Mouse (Mus musculus) thymus, postnatal 10 days (tissue): ENCODE measurements at regions not wholly inside any gene's neighbourhood (a gene's known extent, or its start where the extent isn't known, plus 50 kb on each side); places are given as distances from the start of the nearest gene placed in this dataset.

Source experiments
- DNase-seq, 2 experiments: peaks; one replicate each; pipeline ENCODE4 v3.0.0; 2021; ENCODE audit warnings: low spot score in 2 of 2

GRCm38 (mm10) chr9:41768316-41768715, 355.8 kb downstream of the Sorl1 start:
- DNase-seq: no peak

GRCm38 (mm10) chr9:41766533-41766920, 357.6 kb downstream of the Sorl1 start:
- DNase-seq: no peak

GRCm38 (mm10) chr9:41765816-41766532, 358.1 kb downstream of the Sorl1 start:
- DNase-seq: no peak

GRCm38 (mm10) chr9:41761050-41761576, 363.0 kb downstream of the Sorl1 start:
- DNase-seq: no peak

- no peak for DNase-seq
Observed at GRCm38 (mm10) chr9:41754434-41755002, 369.6 kb downstream of the Sorl1 start.

DNA sequence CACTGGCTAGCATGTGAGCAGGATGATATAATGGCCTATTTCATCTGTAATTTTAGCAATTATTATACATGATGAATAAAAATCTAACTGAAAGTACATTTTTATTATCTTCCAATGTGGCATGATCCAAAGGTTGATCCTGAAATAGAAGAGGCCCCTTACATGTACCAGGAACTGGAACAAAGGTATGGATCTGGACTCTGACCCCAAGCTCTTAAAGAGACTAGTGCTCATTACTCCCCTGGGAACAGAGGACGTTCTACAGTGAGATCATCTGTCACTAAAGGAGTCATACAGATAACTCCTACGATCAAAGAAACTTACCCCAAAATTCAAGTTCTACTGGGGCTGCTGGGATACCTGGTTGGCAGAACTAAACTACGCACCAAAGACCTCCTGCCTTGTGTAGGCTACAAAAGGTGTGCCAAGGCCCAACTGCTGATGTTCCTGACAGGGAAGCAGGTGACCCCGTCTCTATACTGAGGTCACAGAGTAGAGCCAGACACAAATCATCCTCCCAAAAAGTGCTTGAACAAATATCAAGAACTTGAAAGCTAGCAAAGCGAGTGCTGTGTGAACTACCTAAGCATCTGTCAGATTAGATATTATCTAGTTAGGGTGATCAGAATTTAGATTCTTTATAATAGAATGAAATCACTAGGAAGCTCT, 378.0 kb downstream of the Sorl1 start:
- no peak for DNase-seq

DNA sequence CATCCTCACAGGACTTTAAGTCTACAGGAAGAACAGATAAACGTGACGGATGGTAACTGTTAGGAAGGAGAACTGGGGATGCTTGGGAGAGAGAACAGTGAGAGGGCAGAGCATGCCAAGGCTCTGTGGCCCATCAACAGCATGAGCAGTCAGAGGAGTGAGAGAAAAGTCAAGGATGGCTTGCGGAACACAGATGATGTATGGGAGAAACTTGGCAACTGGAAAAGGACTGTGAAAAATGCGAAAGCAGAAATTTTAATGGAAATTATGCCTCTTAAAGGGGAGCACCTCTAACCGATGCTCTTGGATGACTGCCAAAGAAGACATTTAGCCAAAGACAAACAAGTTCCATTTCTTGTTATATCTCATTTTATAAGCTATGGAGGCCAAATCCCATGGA, 382.6 kb downstream of the Sorl1 start:
- DNase-seq: no peak

GRCm38 (mm10) chr9:41740536-41740935, 383.6 kb downstream of the Sorl1 start:
- DNase-seq: no peak

- no peak for DNase-seq
Observed at GRCm38 (mm10) chr9:41737671-41738070, 386.4 kb downstream of the Sorl1 start.

GRCm38 (mm10) chr9:41736881-41737280, 387.2 kb downstream of the Sorl1 start:
- no peak for DNase-seq

DNA sequence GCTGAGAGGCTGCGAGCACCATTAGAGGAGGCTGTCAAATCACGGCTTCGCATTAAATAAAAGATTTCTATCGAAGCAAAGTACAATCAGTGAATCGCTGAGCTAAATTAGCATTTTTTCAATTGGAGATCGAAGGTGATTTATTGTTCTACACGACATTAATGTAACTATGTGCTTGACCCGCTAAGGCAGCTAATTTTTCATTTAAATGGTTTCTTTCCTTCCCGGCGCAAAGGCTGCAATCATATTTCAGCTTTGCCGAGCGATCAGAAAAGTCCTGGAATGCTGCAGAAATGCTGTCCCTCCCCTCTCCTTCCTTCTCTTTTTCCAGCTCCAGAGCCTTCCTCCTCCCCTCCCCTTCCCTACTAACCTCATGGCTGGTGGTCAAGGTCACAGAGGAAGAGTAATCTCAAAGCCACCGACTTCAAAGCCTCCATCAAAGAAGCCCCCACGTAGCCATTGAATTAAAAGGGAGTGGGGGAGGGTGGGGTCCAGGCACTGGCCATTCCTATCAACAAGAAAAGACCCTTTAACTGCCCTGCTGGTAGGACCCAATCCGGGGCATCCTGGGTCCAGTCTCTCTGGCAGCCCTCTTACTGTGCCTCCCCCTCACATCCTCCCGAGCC, 387.8 kb downstream of the Sorl1 start:
- no peak for DNase-seq

GRCm38 (mm10) chr9:41735448-41736233, 388.5 kb downstream of the Sorl1 start:
- no peak for DNase-seq

GRCm38 (mm10) chr9:41734925-41735447, 389.1 kb downstream of the Sorl1 start:
- DNase-seq: no peak

DNA sequence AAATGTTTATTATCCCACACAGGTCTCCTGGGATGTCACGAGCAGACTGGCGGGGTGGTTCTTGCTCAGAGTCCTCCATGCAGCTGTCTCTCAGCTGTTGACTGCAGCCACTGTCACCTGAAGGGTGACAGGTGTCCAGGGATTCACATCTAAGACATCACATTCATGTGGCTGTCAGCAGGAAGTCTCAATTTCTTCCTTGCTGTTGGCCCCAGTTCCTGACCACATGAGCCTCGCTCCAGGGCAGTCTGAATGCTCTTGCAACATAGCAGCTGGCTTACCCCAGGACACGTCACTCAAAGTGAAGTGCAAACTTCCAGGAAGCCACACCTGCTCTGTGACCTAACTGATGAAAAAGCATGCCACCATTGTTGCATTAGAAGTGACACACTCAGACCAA, 402.5 kb downstream of the Sorl1 start:
- DNase-seq: no peak

- DNase-seq: no peak
Observed at GRCm38 (mm10) chr9:41715231-41715630, 408.9 kb downstream of the Sorl1 start.

- no peak for DNase-seq
Observed at GRCm38 (mm10) chr9:41705972-41706371, 418.1 kb downstream of the Sorl1 start.

GRCm38 (mm10) chr9:41705461-41705903, 418.6 kb downstream of the Sorl1 start:
- DNase-seq: no peak

DNA sequence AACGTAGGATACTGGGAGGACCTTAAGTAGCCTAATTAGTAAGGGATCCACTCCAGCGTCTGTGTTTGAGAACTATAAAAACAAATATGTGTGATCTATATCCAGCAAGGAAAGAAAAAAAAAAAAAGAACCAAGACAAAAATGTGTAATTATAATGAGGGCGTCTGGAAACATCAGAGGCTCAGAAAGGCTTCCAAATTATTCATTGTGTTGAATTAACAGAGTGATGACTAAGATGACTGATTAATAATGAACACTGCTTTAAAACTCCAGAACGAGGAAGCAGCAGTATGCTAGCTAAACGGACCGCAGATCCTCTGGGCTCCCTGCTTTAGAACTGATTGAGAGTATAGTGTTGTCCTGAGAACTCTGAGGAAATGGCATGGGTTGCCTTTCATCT, 421.0 kb downstream of the Sorl1 start:
- DNase-seq: no peak

DNA sequence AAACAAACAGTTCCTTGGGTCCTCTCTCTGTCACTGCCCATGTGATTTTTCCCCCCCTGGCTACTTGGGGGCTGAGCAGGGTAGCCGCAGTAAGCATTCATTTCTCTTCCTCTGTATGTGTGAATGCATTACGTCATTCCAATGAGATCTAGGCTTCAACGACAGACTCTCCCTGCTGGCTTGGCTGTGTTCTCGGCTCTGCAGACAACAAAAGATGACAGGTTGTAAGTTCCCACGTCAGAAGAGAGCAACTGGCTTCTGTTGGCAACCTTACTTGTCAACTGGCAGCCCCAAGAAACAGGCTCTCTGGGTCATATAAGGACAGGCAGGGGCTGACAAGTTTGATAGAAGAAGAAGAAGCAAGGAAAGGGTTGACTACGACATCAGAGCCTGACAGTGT, 423.4 kb downstream of the Sorl1 start:
- no peak for DNase-seq

GRCm38 (mm10) chr9:41699031-41699430, 425.1 kb downstream of the Sorl1 start:
- no peak for DNase-seq
